Mouse (Mus musculus): ENCODE data around the gene Vav3. TPM values are rescaled to one million over a fixed set of nuclear protein-coding genes. Genes with fewer than 3 reads are reported as not detected.

The Vav3 gene
- polyA plus RNA-seq, 1 experiment from 2014 or later = 17.4 TPM

DNA sequence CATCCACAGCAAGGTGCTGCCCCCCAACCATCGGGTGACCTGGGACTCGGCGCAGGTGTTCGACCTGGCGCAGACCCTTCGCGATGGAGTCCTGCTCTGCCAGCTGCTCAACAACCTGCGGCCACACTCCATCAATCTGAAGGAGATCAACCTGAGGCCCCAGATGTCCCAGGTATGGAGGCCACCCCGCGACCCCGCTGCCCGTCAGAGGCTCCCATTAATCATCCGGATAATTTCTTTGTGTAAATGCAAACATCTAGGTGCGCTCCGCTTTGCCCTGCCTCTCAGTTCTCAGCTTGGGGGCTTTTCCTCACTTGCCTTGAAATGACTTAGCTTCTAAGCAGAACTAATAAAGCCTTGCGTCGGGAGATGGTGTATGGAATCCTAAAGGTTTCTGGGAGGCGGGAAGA lies 623 bp downstream of the Vav3 start:
- ATAC-seq (ENCODE audit: insufficient read depth, low FRiP score, low TSS enrichment) (no peak; the same call in 1 of the 2 replicates), DNase-seq (ENCODE audit: low spot score) (no peak)
- peak overlapping the region; percentile 79 for H3K9ac ChIP-seq (ENCODE audit: low read length)
- H3K36me3 ChIP-seq (ENCODE audit: control insufficient read depth, insufficient read depth, low read length) = no peaks in the 10 kb centered on the region
- peak overlapping the region; percentile 76 for H3K4me3 ChIP-seq (ENCODE audit: low read depth, low read length)
- under 1% methylated on average over 18 of the region's 18 CpGs for WGBS
- no peaks in the 10 kb centered on the region for H3K27me3 ChIP-seq (ENCODE audit: control insufficient read depth, insufficient read depth, low read length)
- H3K4me1 ChIP-seq (ENCODE audit: control insufficient read depth, insufficient read depth, low read length) = no peaks in the 10 kb centered on the region
- no peaks in the 10 kb centered on the region for H3K9me3 ChIP-seq (ENCODE audit: control insufficient read depth, low read length)
- H3K4me2 ChIP-seq (ENCODE audit: low read depth) = peak overlapping the region; percentile 70
- peak overlapping the region; percentile 90 for H3K27ac ChIP-seq (ENCODE audit: low read depth, low read length)

GRCm38 (mm10) chr3:109341631-109342030 lies 1.2 kb downstream of the Vav3 start:
- Histone ChIP-seq H3K9ac (ENCODE audit: low read length) (peak overlapping the region; percentile 79), H3K27me3 (ENCODE audit: control insufficient read depth, insufficient read depth, low read length) (no peaks in the 10 kb centered on the region), H3K4me1 (ENCODE audit: control insufficient read depth, insufficient read depth, low read length) (no peaks in the 10 kb centered on the region), H3K27ac (ENCODE audit: low read depth, low read length) (no peak overlapping the region; the same call in 1 of the 2 replicates), H3K9me3 (ENCODE audit: control insufficient read depth, low read length) (no peaks in the 10 kb centered on the region), H3K4me2 (ENCODE audit: low read depth) (peak overlapping the region; percentile 70), H3K4me3 (ENCODE audit: low read depth, low read length) (peak overlapping the region; percentile 76), H3K36me3 (ENCODE audit: control insufficient read depth, insufficient read depth, low read length) (no peaks in the 10 kb centered on the region)
- ATAC-seq (ENCODE audit: insufficient read depth, low FRiP score, low TSS enrichment) (no peak), DNase-seq (ENCODE audit: low spot score) (peak; percentile 50)
- 4% methylated on average over 8 of the region's 8 CpGs for WGBS

- no peaks in the 10 kb centered on the region for H3K27me3 ChIP-seq (ENCODE audit: control insufficient read depth, insufficient read depth, low read length)
- H3K9me3 ChIP-seq (ENCODE audit: control insufficient read depth, low read length) = no peaks in the 10 kb centered on the region
- H3K27ac ChIP-seq (ENCODE audit: low read depth, low read length) = no peak overlapping the region
- ATAC-seq (ENCODE audit: insufficient read depth, low FRiP score, low TSS enrichment) (no peak), DNase-seq (ENCODE audit: low spot score) (no peak)
- H3K4me1 ChIP-seq (ENCODE audit: control insufficient read depth, insufficient read depth, low read length) = no peaks in the 10 kb centered on the region
- H3K36me3 ChIP-seq (ENCODE audit: control insufficient read depth, insufficient read depth, low read length) = no peaks in the 10 kb centered on the region
- no peak overlapping the region for H3K9ac ChIP-seq (ENCODE audit: low read length)
- H3K4me3 ChIP-seq (ENCODE audit: low read depth, low read length) = no peak overlapping the region
- WGBS = 87% methylated on average over 4 of the region's 4 CpGs
- H3K4me2 ChIP-seq (ENCODE audit: low read depth) = no peak overlapping the region
Measured at GRCm38 (mm10) chr3:109351956-109352684, 11.7 kb downstream of the Vav3 start.

GRCm38 (mm10) chr3:109352690-109353089 lies 12.2 kb downstream of the Vav3 start:
- no peaks in the 10 kb centered on the region for H3K36me3 ChIP-seq (ENCODE audit: control insufficient read depth, insufficient read depth, low read length)
- no peak overlapping the region for H3K4me3 ChIP-seq (ENCODE audit: low read depth, low read length)
- no peak overlapping the region for H3K9ac ChIP-seq (ENCODE audit: low read length)
- H3K27me3 ChIP-seq (ENCODE audit: control insufficient read depth, insufficient read depth, low read length) = no peaks in the 10 kb centered on the region
- H3K27ac ChIP-seq (ENCODE audit: low read depth, low read length) = no peak overlapping the region
- WGBS = 87% methylated on average over 6 of the region's 6 CpGs
- ATAC-seq (ENCODE audit: insufficient read depth, low FRiP score, low TSS enrichment) = no peak
- no peak overlapping the region for H3K4me2 ChIP-seq (ENCODE audit: low read depth)
- no peak for DNase-seq (ENCODE audit: low spot score)
- no peaks in the 10 kb centered on the region for H3K9me3 ChIP-seq (ENCODE audit: control insufficient read depth, low read length)
- H3K4me1 ChIP-seq (ENCODE audit: control insufficient read depth, insufficient read depth, low read length) = no peaks in the 10 kb centered on the region

- no peaks in the 10 kb centered on the region for H3K27me3 ChIP-seq (ENCODE audit: control insufficient read depth, insufficient read depth, low read length)
- H3K36me3 ChIP-seq (ENCODE audit: control insufficient read depth, insufficient read depth, low read length) = no peaks in the 10 kb centered on the region
- DNase-seq (ENCODE audit: low spot score) (no peak), ATAC-seq (ENCODE audit: insufficient read depth, low FRiP score, low TSS enrichment) (no peak)
- H3K27ac ChIP-seq (ENCODE audit: low read depth, low read length) = no peak overlapping the region
- H3K4me2 ChIP-seq (ENCODE audit: low read depth) = no peak overlapping the region
- no peaks in the 10 kb centered on the region for H3K4me1 ChIP-seq (ENCODE audit: control insufficient read depth, insufficient read depth, low read length)
- WGBS = 89% methylated on average over 5 of the region's 5 CpGs
- H3K9ac ChIP-seq (ENCODE audit: low read length) = no peak overlapping the region
- no peaks in the 10 kb centered on the region for H3K9me3 ChIP-seq (ENCODE audit: control insufficient read depth, low read length)
- no peak overlapping the region for H3K4me3 ChIP-seq (ENCODE audit: low read depth, low read length)
Measured at GRCm38 (mm10) chr3:109353814-109354213, 13.4 kb downstream of the Vav3 start.

DNA sequence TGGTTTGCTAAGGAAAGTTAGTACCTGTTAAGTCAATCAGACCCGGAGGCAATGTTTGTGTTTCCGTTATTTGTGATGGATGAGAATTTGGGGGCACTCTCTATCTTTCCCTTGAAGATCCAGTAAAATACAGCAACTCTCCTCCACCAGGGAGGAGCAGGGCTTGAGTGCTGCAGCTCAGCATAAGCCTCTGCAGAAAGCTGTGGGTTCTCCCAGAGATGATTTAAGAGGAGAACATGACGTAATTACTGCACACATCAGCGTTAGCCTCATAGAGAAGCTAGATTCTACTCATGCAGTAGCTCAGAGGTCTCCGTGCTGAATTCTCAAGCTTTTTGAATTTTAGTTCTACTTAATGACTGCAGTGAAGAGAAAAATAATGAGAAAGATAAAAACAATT lies 14.7 kb downstream of the Vav3 start:
- Histone ChIP-seq H3K9me3 (ENCODE audit: control insufficient read depth, low read length) (no peaks in the 10 kb centered on the region), H3K27me3 (ENCODE audit: control insufficient read depth, insufficient read depth, low read length) (no peaks in the 10 kb centered on the region), H3K4me3 (ENCODE audit: low read depth, low read length) (no peak overlapping the region), H3K4me1 (ENCODE audit: control insufficient read depth, insufficient read depth, low read length) (no peaks in the 10 kb centered on the region), H3K36me3 (ENCODE audit: control insufficient read depth, insufficient read depth, low read length) (no peaks in the 10 kb centered on the region), H3K9ac (ENCODE audit: low read length) (no peak overlapping the region), H3K4me2 (ENCODE audit: low read depth) (no peak overlapping the region), H3K27ac (ENCODE audit: low read depth, low read length) (no peak overlapping the region)
- DNase-seq (ENCODE audit: low spot score) (no peak), ATAC-seq (ENCODE audit: insufficient read depth, low FRiP score, low TSS enrichment) (no peak)
- WGBS = 81% methylated on average over 5 of the region's 5 CpGs

- no peak for DNase-seq (ENCODE audit: low spot score)
- 77% methylated on average over 4 of the region's 4 CpGs for WGBS
- Histone ChIP-seq H3K36me3 (ENCODE audit: control insufficient read depth, insufficient read depth, low read length) (no peaks in the 10 kb centered on the region), H3K9me3 (ENCODE audit: control insufficient read depth, low read length) (no peaks in the 10 kb centered on the region), H3K9ac (ENCODE audit: low read length) (no peak overlapping the region), H3K4me1 (ENCODE audit: control insufficient read depth, insufficient read depth, low read length) (no peaks in the 10 kb centered on the region), H3K27me3 (ENCODE audit: control insufficient read depth, insufficient read depth, low read length) (no peaks in the 10 kb centered on the region), H3K27ac (ENCODE audit: low read depth, low read length) (no peak overlapping the region), H3K4me2 (ENCODE audit: low read depth) (no peak overlapping the region), H3K4me3 (ENCODE audit: low read depth, low read length) (no peak overlapping the region)
- no peak for ATAC-seq (ENCODE audit: insufficient read depth, low FRiP score, low TSS enrichment)
Measured at GRCm38 (mm10) chr3:109360746-109361145, 20.3 kb downstream of the Vav3 start.

GRCm38 (mm10) chr3:109361882-109362281 lies 21.4 kb downstream of the Vav3 start:
- H3K36me3 ChIP-seq (ENCODE audit: control insufficient read depth, insufficient read depth, low read length) = no peaks in the 10 kb centered on the region
- no peak overlapping the region for H3K4me2 ChIP-seq (ENCODE audit: low read depth)
- no peak overlapping the region for H3K27ac ChIP-seq (ENCODE audit: low read depth, low read length)
- no peaks in the 10 kb centered on the region for H3K27me3 ChIP-seq (ENCODE audit: control insufficient read depth, insufficient read depth, low read length)
- H3K4me1 ChIP-seq (ENCODE audit: control insufficient read depth, insufficient read depth, low read length) = no peaks in the 10 kb centered on the region
- 84% methylated on average over 5 of the region's 5 CpGs for WGBS
- H3K9ac ChIP-seq (ENCODE audit: low read length) = no peak overlapping the region
- ATAC-seq (ENCODE audit: insufficient read depth, low FRiP score, low TSS enrichment) (no peak), DNase-seq (ENCODE audit: low spot score) (no peak)
- no peak overlapping the region for H3K4me3 ChIP-seq (ENCODE audit: low read depth, low read length)
- no peaks in the 10 kb centered on the region for H3K9me3 ChIP-seq (ENCODE audit: control insufficient read depth, low read length)

DNA sequence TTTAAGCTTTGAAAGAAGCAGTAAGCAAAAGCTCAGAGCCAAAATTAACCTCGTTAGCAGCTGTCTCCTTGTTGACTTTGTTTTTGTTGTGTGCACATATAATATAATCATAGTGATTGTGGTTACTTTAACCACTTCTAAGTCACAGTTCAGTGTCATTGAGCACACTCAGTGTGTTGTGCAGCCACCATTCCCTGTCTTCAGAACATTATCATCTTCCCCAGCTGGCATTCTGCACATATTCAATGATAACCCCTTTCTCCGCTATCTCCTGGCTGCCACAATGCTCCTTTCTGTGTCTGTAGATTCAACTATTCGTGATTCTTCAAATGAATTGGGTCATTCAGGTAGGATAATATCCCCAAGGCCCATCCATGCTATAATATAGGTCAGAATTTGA lies 21.9 kb downstream of the Vav3 start:
- no peak overlapping the region for H3K4me2 ChIP-seq (ENCODE audit: low read depth)
- no peaks in the 10 kb centered on the region for H3K4me1 ChIP-seq (ENCODE audit: control insufficient read depth, insufficient read depth, low read length)
- H3K4me3 ChIP-seq (ENCODE audit: low read depth, low read length) = no peak overlapping the region
- DNase-seq (ENCODE audit: low spot score) = no peak
- H3K27me3 ChIP-seq (ENCODE audit: control insufficient read depth, insufficient read depth, low read length) = no peaks in the 10 kb centered on the region
- no peak overlapping the region for H3K9ac ChIP-seq (ENCODE audit: low read length)
- WGBS = 85% methylated on average over 3 of the region's 3 CpGs
- no peak overlapping the region for H3K27ac ChIP-seq (ENCODE audit: low read depth, low read length)
- no peaks in the 10 kb centered on the region for H3K9me3 ChIP-seq (ENCODE audit: control insufficient read depth, low read length)
- no peak for ATAC-seq (ENCODE audit: insufficient read depth, low FRiP score, low TSS enrichment)
- H3K36me3 ChIP-seq (ENCODE audit: control insufficient read depth, insufficient read depth, low read length) = no peaks in the 10 kb centered on the region

Data from neural tube, embryonic 11.5 days (tissue).